Mouse (Mus musculus) C2C12 (cell line): ENCODE results near the gene Gpr153.

Experiments
- CEBPB ChIP-seq: IDR thresholded peaks from one replicate; pipeline ENCODE4 v1.6.1; 2011; ENCODE audit warnings: low read depth, mild to moderate bottlenecking, control low read depth, moderate library complexity
- CTCF ChIP-seq: IDR thresholded peaks from one replicate; pipeline ENCODE4 v1.5.1; 2011; ENCODE audit not compliant: control insufficient read depth, insufficient read depth, insufficient read length
- USF1 ChIP-seq: IDR thresholded peaks from one replicate; pipeline ENCODE4 v1.6.1; 2011; ENCODE audit warnings: low read depth, mild to moderate bottlenecking, control low read depth, moderate library complexity

DNA sequence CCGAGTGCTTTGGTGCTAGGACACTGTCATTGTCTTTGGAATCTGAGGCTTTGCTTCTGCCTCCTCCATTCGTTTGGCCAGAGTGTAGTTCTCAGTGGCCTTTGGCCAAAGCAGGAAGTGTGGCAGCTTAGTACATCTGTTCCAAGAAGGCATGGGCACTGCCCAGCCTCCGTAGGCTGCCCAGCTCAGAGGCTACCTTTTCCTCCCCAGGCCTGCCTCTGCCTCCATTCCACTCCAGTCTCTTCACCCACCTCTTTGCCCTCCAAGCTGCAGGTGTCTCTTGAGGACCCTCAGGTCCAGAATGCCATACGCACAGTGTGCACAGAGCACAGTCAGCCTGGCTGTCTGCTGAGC is 9.9 kb upstream of the Gpr153 start:
- no peak for TF ChIP-seq CTCF
- no peak for TF ChIP-seq CEBPB
- no peak for TF ChIP-seq USF1
